Mouse (Mus musculus) adrenal gland, postnatal 4 days (tissue): Measurements from ENCODE around the gene Fam170b. TPM values are rescaled to one million over a fixed set of nuclear protein-coding genes. Genes with fewer than 3 reads are reported as not detected.

Experiments used
- DNase-seq, 2 experiments: peaks; one replicate each; pipeline ENCODE4 v3.0.0; 2021 to 2022; ENCODE audit warnings: low spot score in 2 of 2, mixed read lengths in 2 of 2
- total RNA-seq, 2 experiments: library from RNA; stranded (reverse); gene quantifications; 2 replicates each; pipeline ENCODE4 v1.2.3; 2021

The Fam170b gene
- total RNA-seq, 2 experiments from 2014 or later = not detected

DNA sequence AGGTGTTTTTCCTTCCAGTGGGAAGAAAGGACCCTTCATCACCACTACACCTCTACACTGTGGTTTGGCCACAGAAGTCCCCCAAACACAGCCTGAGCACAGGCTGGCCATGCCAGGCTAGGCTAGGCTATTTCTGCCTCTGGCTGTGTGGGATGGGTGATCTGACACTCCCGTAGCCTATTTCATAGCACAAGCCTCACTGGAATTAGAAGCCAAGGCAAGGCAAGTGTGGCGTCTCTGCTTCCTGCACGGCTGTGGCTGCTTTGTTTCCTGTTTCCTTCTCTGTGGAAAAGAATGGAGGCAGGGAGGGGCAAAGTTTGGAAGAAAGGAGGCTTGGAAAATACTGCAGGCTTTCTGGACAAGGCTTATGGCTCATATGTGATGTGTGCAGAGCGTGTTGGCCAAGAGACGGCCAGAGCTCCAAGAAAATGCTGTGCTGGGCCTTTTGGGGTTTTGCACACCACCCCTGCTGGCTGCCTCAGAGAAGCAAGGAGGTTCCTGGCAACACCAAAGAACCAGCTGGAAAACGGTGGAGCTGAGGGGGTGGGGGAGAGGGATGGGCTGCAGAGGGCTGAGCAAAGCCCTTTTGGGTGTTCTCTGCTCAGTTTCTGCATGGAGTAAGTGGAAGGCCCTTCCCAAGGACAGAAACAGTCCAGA is 5.6 kb upstream of the Fam170b start:
- DNase-seq = no peak

DNA sequence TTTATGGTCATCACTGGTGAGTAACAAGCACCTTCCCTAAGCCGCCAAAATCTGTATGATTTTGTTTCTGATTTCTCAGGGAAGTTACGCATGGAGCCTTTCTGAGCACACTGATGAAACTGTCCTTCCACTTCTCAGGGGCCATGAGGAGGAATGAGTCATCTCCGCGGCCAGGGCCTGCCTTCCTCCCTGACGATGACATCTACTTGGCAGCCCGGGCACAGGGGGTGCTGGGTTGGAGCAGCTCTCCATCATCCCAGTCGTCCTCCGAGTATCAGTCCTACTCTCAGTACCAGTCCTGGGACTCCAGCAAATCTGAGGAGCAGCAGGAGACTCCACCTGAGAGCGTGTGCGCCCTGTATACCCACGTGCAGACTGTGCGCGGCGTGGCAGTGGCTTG is 1.4 kb downstream of the Fam170b start:
- DNase-seq = no peak

GRCm38 (mm10) chr14:32835596-32835995 is 1.8 kb downstream of the Fam170b start:
- DNase-seq = no peak

DNA sequence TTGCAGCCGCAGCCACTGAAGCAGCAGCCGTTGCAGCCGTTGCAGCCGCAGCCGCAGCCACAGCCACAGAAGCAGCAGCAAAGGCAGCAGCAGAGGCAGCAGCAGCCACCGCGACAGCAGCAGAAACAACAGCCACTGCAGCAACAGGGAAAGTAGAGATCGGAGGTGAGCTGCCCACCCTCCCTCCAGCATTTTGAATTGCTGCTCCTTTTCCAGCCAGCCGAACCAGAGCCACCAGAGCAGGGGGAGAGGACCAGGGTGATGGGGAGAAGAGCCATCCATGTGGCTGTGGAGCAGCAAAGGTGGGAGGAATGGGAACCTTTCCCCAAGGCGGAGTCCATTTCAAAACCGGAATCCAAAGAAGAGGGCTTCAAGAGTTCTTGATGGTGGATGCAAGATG is 2.4 kb downstream of the Fam170b start:
- DNase-seq = no peak

GRCm38 (mm10) chr14:32842052-32842451 is 8.3 kb downstream of the Fam170b start:
- no peak for DNase-seq

GRCm38 (mm10) chr14:32854059-32854458 is 20.3 kb downstream of the Fam170b start:
- DNase-seq = no peak

GRCm38 (mm10) chr14:32856246-32856645 is 22.5 kb downstream of the Fam170b start:
- DNase-seq = no peak

DNA sequence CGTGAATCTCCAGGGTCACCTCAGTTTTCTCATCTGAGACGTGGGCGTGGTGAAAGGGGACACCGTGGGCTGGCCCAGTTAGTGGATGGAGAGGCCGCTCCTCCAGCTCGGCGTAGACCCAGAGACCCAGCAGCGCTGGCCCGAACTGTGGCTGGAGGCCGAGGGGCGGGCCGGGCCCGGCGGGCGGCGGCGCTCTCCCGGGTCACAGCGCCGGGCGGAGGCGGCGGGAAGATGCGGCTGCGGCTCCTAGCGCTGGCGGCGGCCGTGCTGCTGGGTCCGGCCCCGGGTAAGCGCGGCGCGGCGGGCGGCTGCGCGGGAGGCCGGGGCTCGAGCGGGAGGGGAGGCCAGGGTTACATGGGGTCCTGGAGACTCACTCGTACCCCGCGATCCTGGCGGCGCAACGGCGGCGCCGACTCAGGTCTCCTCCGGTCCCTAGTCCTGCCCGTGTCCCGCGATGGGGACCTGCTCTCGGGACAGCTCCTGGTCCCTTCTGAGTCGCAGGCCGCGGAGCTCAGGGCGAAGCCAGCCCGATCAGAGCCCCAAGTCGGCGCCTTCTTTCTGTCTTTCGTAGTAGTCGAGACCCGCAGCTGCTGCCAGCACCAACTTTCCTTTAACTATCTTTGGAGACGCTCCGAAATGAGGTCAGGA is 23.0 kb downstream of the Fam170b start, which contains the start of gene Vstm4:
Vstm4 (plus strand) TSS at position 76 of the 648 bp plus-strand sequence.
- DNase-seq = peak; percentile 46 to 52

- DNase-seq = no peak
Observed at GRCm38 (mm10) chr14:32858361-32858760, 24.6 kb downstream of the Fam170b start.

GRCm38 (mm10) chr14:32858941-32859510 is 25.3 kb downstream of the Fam170b start:
- DNase-seq = no peak

- no peak for DNase-seq
Observed at GRCm38 (mm10) chr14:32859831-32860569, 26.2 kb downstream of the Fam170b start.

DNA sequence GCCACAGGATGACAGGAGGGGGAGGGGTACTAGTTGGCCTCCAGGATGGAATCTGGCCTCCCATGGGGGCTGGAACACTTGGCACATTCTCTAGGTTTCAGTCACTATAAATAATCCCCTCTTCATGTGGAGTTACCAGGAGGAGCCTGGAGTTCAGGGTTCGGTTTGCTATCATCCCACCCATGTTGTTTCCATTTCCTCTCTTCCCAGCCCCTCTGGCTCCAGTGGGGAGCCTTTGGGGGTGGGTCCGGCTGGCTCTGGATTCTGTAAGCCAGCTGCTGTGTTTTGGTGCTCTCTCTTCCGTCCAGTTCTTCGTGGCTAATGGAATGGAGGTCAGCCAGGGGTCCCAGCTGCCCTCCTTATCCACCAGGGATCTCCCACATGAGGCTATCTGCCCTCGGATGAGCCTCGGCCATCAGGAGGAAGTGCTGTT is 27.4 kb downstream of the Fam170b start:
- DNase-seq = no peak

GRCm38 (mm10) chr14:32861656-32862055 is 27.9 kb downstream of the Fam170b start:
- no peak for DNase-seq

DNA sequence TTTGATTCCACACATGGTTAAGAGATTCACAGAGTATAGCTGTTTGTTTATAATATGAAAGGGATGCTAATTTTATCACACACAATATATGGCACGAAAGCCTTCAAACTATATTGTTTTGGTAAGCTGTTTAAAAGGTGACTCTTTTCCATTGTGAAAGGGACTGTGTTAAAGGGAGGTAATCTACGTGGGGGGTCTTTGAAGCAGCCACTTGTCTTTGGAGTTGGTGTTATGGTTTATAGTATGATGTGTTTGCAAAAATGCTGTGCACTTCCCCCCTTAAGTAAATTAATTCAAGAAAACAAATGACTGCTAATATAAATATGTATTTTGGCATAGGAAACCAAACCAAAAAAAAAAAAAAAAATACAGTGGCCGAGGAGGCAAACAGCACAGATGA is 31.6 kb downstream of the Fam170b start:
- no peak for DNase-seq

DNA sequence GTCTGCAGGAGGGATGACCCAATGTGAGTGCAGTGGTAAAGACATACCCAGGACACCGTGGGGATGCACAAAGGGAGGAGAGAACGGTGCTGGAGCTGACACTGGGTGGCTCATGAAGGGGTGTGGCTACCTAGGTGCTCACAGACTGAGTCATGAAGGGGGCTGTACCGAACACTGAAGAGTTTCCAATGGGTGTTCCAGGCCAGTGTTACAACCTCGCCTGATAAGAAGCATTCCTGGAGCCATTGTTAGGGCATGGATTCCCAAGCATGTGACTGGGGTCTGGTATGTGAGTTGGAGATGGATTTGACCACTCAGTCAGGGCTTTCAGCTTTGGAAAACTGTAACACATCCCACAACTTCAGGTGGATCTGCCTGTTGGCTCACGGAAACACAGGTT is 38.2 kb downstream of the Fam170b start:
- DNase-seq = no peak

DNA sequence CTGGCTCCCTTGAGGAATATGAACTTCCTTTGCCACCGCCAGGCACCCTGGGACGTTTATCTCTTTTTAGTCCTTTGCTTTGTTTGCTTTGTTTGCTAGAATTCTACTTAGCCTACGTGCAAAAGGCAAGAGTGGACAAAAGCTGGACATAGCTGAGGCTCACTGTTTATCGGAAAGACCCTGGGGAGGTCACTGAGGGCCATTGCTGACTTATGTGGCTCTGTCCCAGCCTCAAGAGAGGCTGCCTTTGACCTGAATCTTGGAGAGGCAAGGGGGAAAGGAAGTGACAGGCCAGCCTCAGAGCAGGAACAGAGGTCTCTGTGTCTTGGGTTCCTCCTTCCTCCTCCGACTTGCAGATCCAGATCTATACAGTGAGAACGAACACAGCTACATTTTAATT is 43.8 kb downstream of the Fam170b start:
- no peak for DNase-seq

- no peak for DNase-seq
Observed at GRCm38 (mm10) chr14:32880332-32880731, 46.6 kb downstream of the Fam170b start.

DNA sequence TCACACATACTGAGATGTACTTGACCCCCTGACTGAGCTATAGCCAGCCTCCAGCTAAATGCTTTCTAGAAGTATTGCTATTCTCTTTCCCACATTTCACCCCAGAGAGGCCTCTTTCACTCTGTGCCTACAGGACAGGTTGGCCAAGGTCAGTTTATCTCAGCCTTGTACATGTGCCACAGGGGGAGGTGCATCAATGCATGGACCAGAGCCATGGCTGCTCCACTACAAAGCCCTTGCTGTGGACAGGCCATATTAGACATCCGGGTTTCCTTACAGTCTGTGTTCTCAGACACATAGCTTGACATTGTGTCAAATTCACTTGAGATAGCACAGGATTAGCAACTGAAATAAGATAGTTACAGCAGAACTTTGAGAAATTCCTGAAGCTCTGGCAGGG is 47.9 kb downstream of the Fam170b start:
- no peak for DNase-seq
